Mouse (Mus musculus): ENCODE results near the gene Aldh3b2. TPM values are rescaled to one million over a fixed set of nuclear protein-coding genes. Genes with fewer than 3 reads are reported as not detected.
"Not testable (repeated sequence)": the region's sequence is repeated elsewhere in the genome, so short reads cannot be mapped to it uniquely, and the experiment has no call there.

Aldh3b2 gene
- polyA plus RNA-seq, 1 experiment from 2014 or later = 44.0 TPM

DNA sequence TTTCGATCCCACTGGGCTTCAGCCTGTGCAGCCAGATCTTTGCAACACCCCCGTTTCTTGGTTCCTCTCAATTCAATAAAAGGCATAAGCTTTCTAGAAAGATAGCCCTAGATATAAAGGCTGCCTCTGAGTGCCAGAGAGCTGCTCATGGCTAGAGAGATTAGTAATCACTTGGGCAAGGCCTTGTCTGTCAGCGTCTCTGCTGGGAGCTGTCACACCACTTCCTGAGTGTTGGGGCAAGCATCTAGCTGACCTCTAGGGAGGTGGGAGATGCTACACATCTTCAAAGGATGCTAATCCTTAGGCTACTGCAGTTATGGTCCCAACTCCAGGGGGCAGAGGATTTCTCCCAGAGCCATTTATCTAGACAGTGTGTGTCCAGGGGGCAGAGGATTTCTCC, 4.9 kb upstream of the Aldh3b2 start:
- Histone ChIP-seq H3K9ac (ENCODE audit: low read length) (no peak overlapping the region), H3K27ac (ENCODE audit: low read length) (no peak overlapping the region), H3K4me1 (ENCODE audit: control insufficient read depth, insufficient read depth, low read length) (peaks cover 4% of the 10 kb centered on the region; the same call in 1 of the 2 replicates), H3K9me3 (replicated peaks; ENCODE audit: control insufficient read depth, low read length) (no peaks in the 10 kb centered on the region), H3K36me3 (ENCODE audit: control insufficient read depth, insufficient read depth, low read length) (no peaks in the 10 kb centered on the region), H3K4me3 (replicated peaks; ENCODE audit: low read length) (no peak overlapping the region), H3K27me3 (ENCODE audit: control insufficient read depth, insufficient read depth, low read length) (no peaks in the 10 kb centered on the region), H3K4me2 (ENCODE audit: low read depth, low read length) (no peak overlapping the region)
- 56% methylated on average over 3 of the region's 3 CpGs for WGBS
- ATAC-seq (ENCODE audit: insufficient read depth, low FRiP score) = no peak

DNA sequence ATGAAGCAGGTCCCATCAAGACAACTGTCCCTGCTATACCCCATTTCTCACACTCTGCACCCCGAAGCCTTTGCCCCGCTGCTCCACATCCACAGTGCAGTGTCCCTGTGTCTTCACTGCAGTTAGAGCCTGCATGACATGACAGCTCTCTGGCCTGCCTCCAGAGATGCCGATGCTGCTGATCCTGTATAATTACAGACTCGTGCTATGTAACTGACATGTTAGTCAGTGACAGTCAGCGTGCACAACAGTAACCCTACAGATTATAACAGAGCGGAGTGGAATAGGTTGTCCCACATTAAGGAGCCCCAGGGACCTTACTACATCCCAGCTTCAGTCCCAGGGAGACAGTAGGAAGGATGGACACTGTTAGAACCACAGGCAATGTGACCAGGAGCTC, 2.5 kb downstream of the Aldh3b2 start:
- H3K36me3 ChIP-seq (ENCODE audit: control insufficient read depth, insufficient read depth, low read length); H3K9me3 ChIP-seq (replicated peaks; ENCODE audit: control insufficient read depth, low read length); H3K9ac ChIP-seq (ENCODE audit: low read length); H3K27ac ChIP-seq (ENCODE audit: low read length); H3K4me3 ChIP-seq (replicated peaks; ENCODE audit: low read length); H3K4me1 ChIP-seq (ENCODE audit: control insufficient read depth, insufficient read depth, low read length); ATAC-seq (ENCODE audit: insufficient read depth, low FRiP score); H3K4me2 ChIP-seq (ENCODE audit: low read depth, low read length); H3K27me3 ChIP-seq (ENCODE audit: control insufficient read depth, insufficient read depth, low read length): not testable (repeated sequence)
- 76% methylated on average over 6 of the region's 6 CpGs for WGBS

DNA sequence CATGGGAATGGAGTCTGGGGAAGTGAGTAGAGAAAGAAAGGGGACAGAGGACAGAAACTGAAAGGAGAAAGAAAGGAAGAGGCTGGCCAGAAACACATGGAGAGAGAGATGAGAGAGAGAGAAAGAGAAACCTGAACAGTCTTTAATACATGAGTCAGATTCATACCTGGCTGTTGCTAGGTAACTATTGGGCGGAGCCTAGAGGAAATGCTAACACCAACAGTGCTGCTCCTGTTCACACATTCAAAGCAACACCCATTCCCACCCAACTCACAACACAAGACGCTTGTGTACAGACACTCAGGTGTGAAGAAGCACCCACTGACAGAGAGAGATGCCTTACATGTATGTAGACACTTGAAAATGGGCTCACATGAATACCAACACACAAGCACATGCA, 3.7 kb downstream of the Aldh3b2 start:
- H3K27ac ChIP-seq (ENCODE audit: low read length) = no peak overlapping the region; the same call in 1 of the 2 replicates
- WGBS = 61% methylated on average over 2 of the region's 2 CpGs

DNA sequence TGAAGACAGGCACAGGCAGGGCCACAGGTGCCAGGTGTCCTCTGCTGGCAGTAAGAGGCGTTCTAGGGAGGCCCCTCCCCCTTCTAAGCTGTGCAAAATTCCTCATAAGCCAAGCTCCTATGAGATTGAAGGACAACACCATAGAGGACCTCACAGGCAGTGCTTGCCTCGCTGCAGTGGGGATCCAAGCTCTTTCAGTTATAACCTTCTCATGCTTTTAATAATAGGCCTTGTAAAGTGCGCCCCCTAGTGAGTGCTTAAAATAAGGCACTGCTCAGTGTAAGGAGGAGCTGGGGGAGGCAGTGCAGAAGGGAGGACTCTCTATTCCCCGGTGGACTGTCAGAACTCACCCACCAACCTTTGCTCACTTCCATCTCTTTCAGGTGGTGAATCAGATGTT, 8.2 kb downstream of the Aldh3b2 start:
- WGBS = 11% methylated on average over 4 of the region's 4 CpGs
- Histone ChIP-seq H3K9ac (ENCODE audit: low read length) (no peak overlapping the region; the same call in 1 of the 2 replicates), H3K36me3 (ENCODE audit: control insufficient read depth, insufficient read depth, low read length) (no peaks in the 10 kb centered on the region), H3K27ac (ENCODE audit: low read length) (no peak overlapping the region), H3K4me1 (ENCODE audit: control insufficient read depth, insufficient read depth, low read length) (0 out of 2 replicates have a peak, but pooled peaks cover 2% of the 10 kb centered on the region), H3K9me3 (replicated peaks; ENCODE audit: control insufficient read depth, low read length) (no peaks in the 10 kb centered on the region), H3K4me3 (replicated peaks; ENCODE audit: low read length) (no peak overlapping the region), H3K4me2 (ENCODE audit: low read depth, low read length) (no peak overlapping the region), H3K27me3 (ENCODE audit: control insufficient read depth, insufficient read depth, low read length) (no peaks in the 10 kb centered on the region)
- peak; percentile 74 for ATAC-seq (ENCODE audit: insufficient read depth, low FRiP score)

More for the DNA sequence above, 3.7 kb downstream of the Aldh3b2 start:
- no peak for ATAC-seq (ENCODE audit: insufficient read depth, low FRiP score)
- 0 out of 2 replicates have a peak, but pooled peaks cover 2% of the 10 kb centered on the region for H3K4me1 ChIP-seq (ENCODE audit: control insufficient read depth, insufficient read depth, low read length)
- no peaks in the 10 kb centered on the region for H3K27me3 ChIP-seq (ENCODE audit: control insufficient read depth, insufficient read depth, low read length)
- H3K9ac ChIP-seq (ENCODE audit: low read length) = no peak overlapping the region
- H3K36me3 ChIP-seq (ENCODE audit: control insufficient read depth, insufficient read depth, low read length) = no peaks in the 10 kb centered on the region
- no peak overlapping the region for H3K4me2 ChIP-seq (ENCODE audit: low read depth, low read length)
- no peak overlapping the region for H3K4me3 ChIP-seq (replicated peaks; ENCODE audit: low read length)
- H3K9me3 ChIP-seq (replicated peaks; ENCODE audit: control insufficient read depth, low read length) = no peaks in the 10 kb centered on the region

DNA sequence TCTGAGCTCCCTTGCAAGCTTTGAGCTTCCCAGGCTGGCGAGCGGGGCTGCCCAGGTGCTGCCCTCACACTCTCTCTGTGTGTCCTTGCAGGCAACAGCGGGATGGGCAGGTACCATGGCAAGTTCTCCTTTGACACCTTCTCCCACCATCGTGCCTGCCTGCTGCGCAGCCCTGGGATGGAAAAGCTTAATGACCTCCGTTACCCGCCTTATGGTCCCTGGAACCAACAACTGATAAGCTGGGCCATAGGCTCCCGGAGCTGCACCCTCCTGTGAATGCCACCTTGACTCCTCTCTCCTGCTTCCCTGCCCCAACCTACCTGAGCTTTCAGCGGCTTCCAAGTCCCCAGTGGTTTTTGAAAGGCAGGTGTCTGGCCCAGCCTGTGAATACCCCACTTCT, 8.8 kb downstream of the Aldh3b2 start:
- Histone ChIP-seq H3K9ac (ENCODE audit: low read length) (no peak overlapping the region), H3K36me3 (ENCODE audit: control insufficient read depth, insufficient read depth, low read length) (no peaks in the 10 kb centered on the region), H3K4me2 (ENCODE audit: low read depth, low read length) (no peak overlapping the region), H3K4me1 (ENCODE audit: control insufficient read depth, insufficient read depth, low read length) (peaks cover 3% of the 10 kb centered on the region; the same call in 1 of the 2 replicates), H3K27me3 (ENCODE audit: control insufficient read depth, insufficient read depth, low read length) (no peaks in the 10 kb centered on the region), H3K4me3 (replicated peaks; ENCODE audit: low read length) (no peak overlapping the region), H3K9me3 (replicated peaks; ENCODE audit: control insufficient read depth, low read length) (no peaks in the 10 kb centered on the region), H3K27ac (ENCODE audit: low read length) (no peak overlapping the region)
- no peak for ATAC-seq (ENCODE audit: insufficient read depth, low FRiP score)
- 69% methylated on average over 9 of the region's 9 CpGs for WGBS

DNA sequence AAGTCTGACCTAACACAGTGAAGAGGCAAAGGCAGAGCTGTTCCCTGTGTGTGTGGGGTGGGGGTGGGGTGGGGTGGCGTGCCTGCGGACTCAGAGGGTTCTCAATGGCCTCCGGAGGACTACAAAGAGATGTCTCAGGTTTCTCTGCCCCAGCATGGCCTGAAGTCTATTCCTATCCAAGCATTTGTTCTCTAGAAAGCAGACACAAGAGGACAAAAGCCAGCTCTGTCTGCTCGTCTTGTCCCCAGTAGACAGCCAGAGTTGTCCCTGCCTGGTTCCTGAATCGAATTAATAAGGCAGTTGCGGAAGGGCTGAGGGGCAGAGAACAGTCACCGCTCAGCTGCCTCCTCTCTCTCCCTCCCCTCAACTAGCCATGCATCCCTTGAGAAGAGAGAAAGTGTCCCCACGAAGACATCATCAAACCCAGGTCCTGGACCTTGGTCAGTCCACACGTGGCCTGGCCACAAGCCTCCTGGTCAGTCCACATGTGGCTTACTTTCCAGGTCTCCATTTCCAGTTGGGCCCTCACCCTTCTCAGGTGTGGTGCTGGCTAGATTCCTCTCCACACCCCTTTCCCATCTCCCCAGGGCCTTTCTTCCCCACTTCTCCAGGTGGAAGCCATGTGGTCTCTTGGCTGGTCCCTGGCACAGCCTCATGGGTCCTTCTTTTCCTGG, 11.5 kb downstream of the Aldh3b2 start:
- Histone ChIP-seq H3K4me1 (ENCODE audit: control insufficient read depth, insufficient read depth, low read length) (peaks cover 14% of the 10 kb centered on the region), H3K27ac (ENCODE audit: low read length) (no peak overlapping the region), H3K4me3 (replicated peaks; ENCODE audit: low read length) (no peak overlapping the region), H3K4me2 (ENCODE audit: low read depth, low read length) (no peak overlapping the region), H3K9ac (ENCODE audit: low read length) (no peak overlapping the region), H3K9me3 (replicated peaks; ENCODE audit: control insufficient read depth, low read length) (no peaks in the 10 kb centered on the region), H3K27me3 (ENCODE audit: control insufficient read depth, insufficient read depth, low read length) (no peaks in the 10 kb centered on the region), H3K36me3 (ENCODE audit: control insufficient read depth, insufficient read depth, low read length) (no peaks in the 10 kb centered on the region)
- ATAC-seq (ENCODE audit: insufficient read depth, low FRiP score) = no peak
- 55% methylated on average over 9 of the region's 9 CpGs for WGBS

DNA sequence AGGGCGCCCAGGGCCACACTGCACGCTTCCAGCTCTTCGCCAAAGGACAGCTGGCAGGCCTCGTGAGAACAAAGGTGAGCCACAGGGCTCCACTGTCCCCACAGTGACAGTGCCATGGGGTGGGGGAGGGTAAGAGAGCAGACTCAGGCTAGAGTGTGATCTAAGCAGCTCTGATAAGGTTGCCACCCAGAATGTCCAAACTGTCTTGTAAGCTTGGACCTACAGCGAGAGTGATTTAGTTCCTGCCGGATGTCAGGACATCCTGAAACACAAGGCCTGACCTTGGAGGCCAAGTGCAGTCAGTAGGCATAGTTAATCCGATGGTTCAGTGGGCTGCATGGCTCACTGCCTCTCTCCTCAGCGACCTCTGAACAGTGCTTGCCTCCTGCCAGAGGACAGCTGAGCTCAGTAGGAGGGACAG, 13.1 kb downstream of the Aldh3b2 start:
- 34% methylated on average over 8 of the region's 8 CpGs for WGBS
- H3K4me2 ChIP-seq (ENCODE audit: low read depth, low read length) = no peak overlapping the region
- H3K4me3 ChIP-seq (replicated peaks; ENCODE audit: low read length) = no peak overlapping the region
- H3K4me1 ChIP-seq (ENCODE audit: control insufficient read depth, insufficient read depth, low read length) = peaks cover 12% of the 10 kb centered on the region
- no peaks in the 10 kb centered on the region for H3K27me3 ChIP-seq (ENCODE audit: control insufficient read depth, insufficient read depth, low read length)
- 0 out of 2 replicates have a peak overlapping the region, but pooled peaks have one; percentile 21 for H3K27ac ChIP-seq (ENCODE audit: low read length)
- H3K9ac ChIP-seq (ENCODE audit: low read length) = no peak overlapping the region
- ATAC-seq (ENCODE audit: insufficient read depth, low FRiP score) = no peak
- H3K9me3 ChIP-seq (replicated peaks; ENCODE audit: control insufficient read depth, low read length) = no peaks in the 10 kb centered on the region
- H3K36me3 ChIP-seq (ENCODE audit: control insufficient read depth, insufficient read depth, low read length) = no peaks in the 10 kb centered on the region

DNA sequence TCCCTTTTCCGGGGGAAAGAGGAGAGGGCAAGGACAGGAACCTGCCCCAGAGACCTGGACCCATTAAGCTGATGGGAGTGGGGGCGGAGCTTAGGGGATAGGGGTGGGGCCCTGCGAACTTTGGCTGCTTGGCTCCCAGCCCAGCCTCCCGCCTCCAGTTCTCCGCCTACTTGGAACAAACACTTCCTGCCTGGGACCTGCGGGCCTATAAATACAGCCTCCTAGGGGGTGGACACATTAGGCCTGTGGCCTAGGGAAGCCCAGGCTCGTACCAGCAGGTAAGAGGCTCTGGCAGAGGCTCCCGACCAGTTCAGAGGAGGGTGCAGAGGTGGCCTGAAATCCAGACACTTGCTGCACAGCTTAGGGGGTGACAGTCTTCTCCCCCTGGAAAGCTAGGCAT, 14.2 kb downstream of the Aldh3b2 start, which contains the start of gene Acy3:
Acy3 (plus strand) TSS at position 237 of the 400 bp plus-strand sequence.
- Histone ChIP-seq H3K36me3 (ENCODE audit: control insufficient read depth, insufficient read depth, low read length) (no peaks in the 10 kb centered on the region), H3K4me3 (replicated peaks; ENCODE audit: low read length) (peak within 1 kb of the TSS; percentile 15; the same call in 1 of the 2 replicates), H3K4me1 (ENCODE audit: control insufficient read depth, insufficient read depth, low read length) (peaks cover 12% of the 10 kb centered on the region), H3K4me2 (ENCODE audit: low read depth, low read length) (peak within 1 kb of the TSS; percentile 40), H3K27ac (ENCODE audit: low read length) (peak within 1 kb of the TSS; percentile 70), H3K9ac (ENCODE audit: low read length) (peak within 1 kb of the TSS; percentile 69), H3K27me3 (ENCODE audit: control insufficient read depth, insufficient read depth, low read length) (no peaks in the 10 kb centered on the region), H3K9me3 (replicated peaks; ENCODE audit: control insufficient read depth, low read length) (no peaks in the 10 kb centered on the region)
- WGBS = 8% methylated on average over 8 of the region's 8 CpGs
- peak; percentile 84 for ATAC-seq (ENCODE audit: insufficient read depth, low FRiP score)

DNA sequence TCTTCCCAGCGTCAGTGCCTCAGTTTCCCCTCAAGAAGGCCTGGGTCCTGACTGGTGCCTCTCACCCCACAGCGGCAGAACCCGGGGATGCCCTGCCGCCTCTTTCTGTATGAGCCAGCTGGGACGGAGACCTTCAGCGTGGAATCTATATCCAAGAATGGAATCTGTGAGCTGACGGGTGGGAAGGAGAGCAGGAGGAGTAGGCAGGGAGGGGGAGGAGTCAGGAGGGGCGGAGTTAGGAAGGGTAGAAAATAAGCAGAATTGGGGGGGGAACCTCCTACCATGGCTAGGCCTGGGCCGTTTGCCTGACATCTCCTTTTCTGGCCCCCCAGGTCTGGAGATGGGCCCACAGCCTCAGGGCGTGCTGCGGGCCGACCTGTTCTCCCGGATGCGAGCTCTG, 15.9 kb downstream of the Aldh3b2 start:
- no peak overlapping the region for H3K9ac ChIP-seq (ENCODE audit: low read length)
- no peak for ATAC-seq (ENCODE audit: insufficient read depth, low FRiP score)

More for the DNA sequence above, 15.9 kb downstream of the Aldh3b2 start:
- no peak overlapping the region for H3K4me3 ChIP-seq (replicated peaks; ENCODE audit: low read length)
- no peaks in the 10 kb centered on the region for H3K36me3 ChIP-seq (ENCODE audit: control insufficient read depth, insufficient read depth, low read length)
- WGBS = 83% methylated on average over 14 of the region's 14 CpGs
- H3K4me1 ChIP-seq (ENCODE audit: control insufficient read depth, insufficient read depth, low read length) = peaks cover 12% of the 10 kb centered on the region
- H3K4me2 ChIP-seq (ENCODE audit: low read depth, low read length) = no peak overlapping the region
- H3K9me3 ChIP-seq (replicated peaks; ENCODE audit: control insufficient read depth, low read length) = no peaks in the 10 kb centered on the region
- H3K27ac ChIP-seq (ENCODE audit: low read length) = no peak overlapping the region
- no peaks in the 10 kb centered on the region for H3K27me3 ChIP-seq (ENCODE audit: control insufficient read depth, insufficient read depth, low read length)
